Mouse (Mus musculus) embryo, embryonic 9.5 days (tissue): ENCODE results near the gene Zfp366.

ENCODE experiments used
- DNase-seq: peaks from one replicate; pipeline ENCODE4 v3.0.0-alpha.2; 2017; ENCODE audit errors: extremely low spot score

Zfp366 gene

DNA sequence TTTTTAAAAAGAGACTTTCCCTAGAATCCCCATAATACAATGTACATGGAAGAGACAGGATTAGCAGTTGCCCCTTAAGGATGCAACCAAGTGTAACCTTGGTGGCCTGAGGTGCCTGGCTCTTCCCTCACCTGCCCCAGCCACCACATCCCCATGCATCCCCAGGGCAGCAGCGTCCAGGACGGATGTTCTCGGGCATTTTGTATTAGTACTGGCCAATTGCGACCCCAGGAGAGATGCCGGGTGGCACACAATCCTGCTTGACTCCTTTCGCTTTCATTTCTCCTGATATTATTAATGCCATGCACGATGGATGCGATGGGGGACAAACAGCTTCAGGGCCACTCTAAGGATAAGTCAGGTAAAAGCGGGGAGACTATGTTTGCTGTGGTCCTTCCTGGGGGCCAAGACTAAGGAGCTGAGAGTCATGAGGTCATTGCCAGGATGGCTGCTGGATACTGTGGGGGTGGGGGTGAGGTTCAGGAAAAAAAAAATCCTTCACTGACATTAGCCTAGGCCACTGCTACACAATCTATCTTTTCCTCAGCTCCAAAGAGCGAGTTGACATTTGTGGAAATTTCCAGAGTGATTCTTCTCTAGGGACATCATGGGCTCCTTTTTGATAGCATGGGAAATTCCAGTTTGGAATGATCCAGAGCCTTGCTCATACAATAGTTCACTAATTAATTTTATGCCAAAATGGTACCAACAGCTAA, 1.7 kb downstream of the Zfp366 start:
- no peak for DNase-seq

DNA sequence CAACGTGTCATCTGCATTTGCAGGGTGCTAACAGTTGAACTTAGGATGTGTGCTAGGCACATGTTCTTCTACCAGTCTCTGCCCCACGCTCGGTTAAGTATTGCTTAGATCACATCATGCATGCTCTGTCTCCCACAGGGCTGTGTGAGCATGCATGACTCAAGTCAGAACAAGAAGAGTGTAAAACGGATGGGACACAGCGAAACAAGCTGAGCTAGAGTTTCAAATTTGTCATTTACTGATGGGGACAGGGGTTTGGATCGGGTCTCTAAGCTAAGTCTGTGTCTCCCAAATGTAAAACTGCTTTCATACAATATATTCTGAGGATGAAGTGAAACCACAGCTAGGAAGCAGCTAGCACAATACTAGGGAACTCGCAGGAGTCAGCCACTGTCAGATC, 2.2 kb downstream of the Zfp366 start:
- no peak for DNase-seq

DNA sequence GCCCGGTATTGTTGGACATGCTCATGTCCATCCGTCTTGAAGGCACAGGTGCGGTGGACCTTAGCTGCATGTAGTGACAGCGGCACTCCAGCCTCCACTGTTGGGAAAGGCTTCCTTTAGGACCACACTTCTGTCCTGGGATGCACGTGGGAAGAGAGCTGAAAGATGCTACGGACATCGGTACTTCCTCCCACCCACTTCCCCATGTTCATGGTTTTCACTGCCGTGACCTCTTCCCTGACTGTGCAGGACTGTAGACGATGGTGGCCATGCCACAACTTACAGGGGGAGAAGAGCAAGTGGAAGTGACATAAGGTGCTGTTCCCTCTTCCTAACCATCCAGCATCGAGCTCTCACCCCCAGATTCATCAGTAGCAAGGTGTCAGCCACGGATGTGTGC, 2.8 kb downstream of the Zfp366 start:
- DNase-seq: no peak

DNA sequence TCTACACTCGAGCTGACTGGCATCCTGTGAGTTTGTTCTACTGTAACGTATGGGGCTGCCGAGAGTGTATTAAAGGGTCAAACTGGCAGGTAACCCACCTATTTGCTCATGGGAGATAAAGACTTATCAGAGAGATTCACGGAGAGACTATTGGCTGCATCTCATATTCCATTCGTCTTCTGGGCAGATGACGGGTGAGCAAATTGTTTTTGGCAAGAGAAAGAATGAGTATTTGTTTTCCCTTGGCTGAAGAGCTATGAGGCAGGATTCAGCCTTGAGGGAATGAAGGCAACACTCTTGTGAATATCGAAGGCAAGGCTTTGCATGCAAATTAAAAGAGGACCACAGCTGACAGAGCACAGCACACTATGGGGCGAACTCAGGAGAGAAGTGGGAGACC, 4.0 kb downstream of the Zfp366 start:
- no peak for DNase-seq

DNA sequence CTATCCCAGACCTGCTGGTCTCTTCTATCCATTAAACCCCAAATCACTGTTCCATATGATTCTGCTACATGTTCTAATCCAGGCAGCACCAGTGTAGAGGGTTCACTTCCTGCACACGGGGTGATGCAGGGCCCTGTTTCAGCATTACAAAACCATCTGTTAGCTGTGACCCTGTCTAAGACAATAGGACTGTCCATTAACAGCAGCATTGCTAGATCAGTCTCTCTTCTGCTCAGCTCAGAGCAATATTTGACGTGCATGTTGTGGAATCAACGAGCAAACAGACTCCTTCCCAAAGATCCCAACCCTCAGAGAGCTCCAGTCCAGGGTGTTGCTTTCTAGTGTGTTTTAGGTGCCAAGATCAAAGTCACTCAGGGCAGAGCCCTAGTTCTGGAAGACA, 5.0 kb downstream of the Zfp366 start:
- DNase-seq: no peak

- DNase-seq: no peak
Observed at GRCm38 (mm10) chr13:99190466-99190865, 5.8 kb downstream of the Zfp366 start.

- DNase-seq: no peak
Observed at GRCm38 (mm10) chr13:99191063-99191462, 6.4 kb downstream of the Zfp366 start.

- no peak for DNase-seq
Observed at GRCm38 (mm10) chr13:99196314-99196713, 11.7 kb downstream of the Zfp366 start.

GRCm38 (mm10) chr13:99196865-99197264, 12.2 kb downstream of the Zfp366 start:
- DNase-seq: no peak

DNA sequence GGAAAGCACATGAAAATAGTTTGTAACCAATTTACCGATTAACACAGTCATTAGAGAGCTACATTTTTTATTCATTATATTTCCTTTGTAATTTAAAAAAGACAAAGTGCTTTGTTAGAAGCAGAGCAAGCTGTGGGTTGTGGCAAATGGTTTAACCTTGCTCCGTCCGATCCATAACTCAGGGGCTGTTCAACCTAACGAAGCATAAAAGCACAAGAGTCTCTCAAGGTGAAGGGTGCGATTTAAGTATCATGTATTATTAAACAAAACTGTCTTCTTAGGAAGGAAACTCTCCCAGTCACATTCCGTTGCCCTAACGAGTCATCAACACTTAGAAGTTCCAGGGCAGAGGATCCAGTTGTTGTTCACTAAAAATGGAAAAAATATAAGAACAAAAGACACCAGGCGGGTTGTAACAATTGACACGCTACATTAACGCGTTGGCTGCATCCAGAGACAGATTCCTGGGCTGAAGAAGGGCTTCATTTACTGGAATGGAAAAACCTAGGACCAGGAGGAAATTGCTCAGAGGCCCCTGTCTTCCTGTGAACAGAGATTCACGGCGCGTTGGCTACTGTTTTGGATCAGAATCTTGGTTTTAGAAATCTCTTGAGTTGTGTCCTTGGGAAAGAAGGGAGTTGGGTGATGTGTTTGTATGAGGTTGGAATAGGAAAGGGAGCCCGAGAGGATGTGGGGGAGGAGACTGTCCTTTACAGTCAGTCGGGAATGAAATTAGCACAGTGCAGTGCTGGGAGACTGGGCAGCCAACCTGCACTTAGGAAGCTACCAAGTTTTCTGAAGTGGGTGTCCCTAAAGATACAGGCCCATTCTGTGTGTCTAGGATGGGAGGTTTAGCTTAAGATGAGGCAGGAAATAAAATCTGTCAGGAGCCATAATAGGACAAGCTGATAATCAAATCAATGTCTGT, 17.3 kb downstream of the Zfp366 start:
- no peak for DNase-seq

- DNase-seq: no peak
Observed at GRCm38 (mm10) chr13:99207214-99207613, 22.6 kb downstream of the Zfp366 start.

GRCm38 (mm10) chr13:99209859-99210258, 25.2 kb downstream of the Zfp366 start:
- no peak for DNase-seq

- no peak for DNase-seq
Observed at GRCm38 (mm10) chr13:99210837-99211236, 26.2 kb downstream of the Zfp366 start.

DNA sequence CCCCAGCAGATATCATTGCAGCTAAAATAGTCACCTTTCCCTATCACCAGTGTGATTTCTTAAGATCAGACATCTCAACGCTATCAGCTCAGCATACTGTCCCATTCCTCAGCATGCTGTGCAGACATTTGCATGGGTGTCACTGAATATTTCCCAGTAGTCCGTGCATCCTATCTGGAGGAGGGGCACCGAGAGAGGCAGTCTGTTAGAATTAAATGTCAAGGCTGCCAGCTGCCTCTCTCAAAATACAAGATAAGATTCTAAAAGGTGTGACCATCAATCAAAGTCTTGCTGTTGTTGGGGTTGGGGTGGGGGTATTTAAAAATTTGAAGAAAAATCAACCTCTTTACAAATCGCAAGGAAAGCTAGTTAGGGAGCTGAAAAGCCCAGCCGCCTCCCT, 28.4 kb downstream of the Zfp366 start:
- no peak for DNase-seq

DNA sequence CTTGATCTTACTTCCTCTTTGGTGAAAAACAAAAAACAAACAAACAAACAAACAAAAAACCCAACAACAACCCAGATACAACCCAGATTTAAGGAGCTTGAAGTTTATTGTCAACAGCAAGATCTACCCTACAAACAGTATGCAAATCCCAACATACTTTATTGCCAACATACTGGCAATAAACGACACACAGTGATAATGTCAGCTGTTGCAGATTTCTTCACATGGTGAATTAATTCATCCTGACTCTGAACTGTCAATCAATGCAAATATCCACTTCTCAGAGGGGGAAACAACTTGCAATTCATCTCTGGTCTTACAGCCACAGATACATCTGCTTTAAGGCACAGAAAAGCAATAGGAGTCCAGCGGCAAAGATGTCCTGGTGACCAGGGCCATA, 31.4 kb downstream of the Zfp366 start:
- DNase-seq: no peak

GRCm38 (mm10) chr13:99217984-99218383, 33.4 kb downstream of the Zfp366 start:
- no peak for DNase-seq

DNA sequence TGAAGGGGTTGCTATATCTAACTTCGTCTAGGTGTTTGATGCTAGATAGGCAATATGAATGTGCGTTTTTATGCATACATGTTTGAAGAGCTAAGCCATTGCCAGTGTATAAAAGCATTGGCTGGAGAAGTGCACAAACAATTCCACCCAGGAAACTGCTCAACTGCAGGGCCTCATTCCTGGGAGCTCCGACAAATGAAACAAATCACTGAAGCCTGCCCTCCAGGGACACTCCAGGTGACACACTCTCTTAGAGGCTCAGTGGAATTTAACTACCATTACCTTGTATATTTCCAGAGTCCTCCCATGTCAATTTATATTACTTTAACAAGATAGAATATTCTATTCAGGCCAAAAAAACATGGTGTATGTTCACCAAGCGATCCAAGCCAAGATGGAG, 35.0 kb downstream of the Zfp366 start:
- DNase-seq: no peak

DNA sequence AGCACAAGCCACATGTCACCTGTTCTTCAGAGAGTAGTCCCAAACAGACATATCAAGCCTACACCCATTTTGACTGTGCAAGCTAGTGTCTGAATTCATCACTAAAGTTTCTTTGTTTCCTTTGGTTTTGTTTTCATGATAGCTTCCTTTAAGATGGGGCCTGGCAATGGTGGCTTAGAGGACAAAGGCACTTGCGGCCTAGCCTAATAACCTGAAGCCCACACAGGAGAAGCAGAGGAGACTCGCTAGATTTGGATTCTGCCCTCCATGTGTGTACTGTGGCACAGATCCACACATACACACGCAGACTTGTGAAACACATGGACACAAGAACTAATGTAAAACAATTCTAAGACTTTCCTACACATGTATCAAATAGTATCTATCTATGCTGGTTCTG, 37.4 kb downstream of the Zfp366 start:
- no peak for DNase-seq

GRCm38 (mm10) chr13:99222476-99222875, 37.9 kb downstream of the Zfp366 start:
- DNase-seq: no peak

GRCm38 (mm10) chr13:99223321-99223884, 38.8 kb downstream of the Zfp366 start:
- no peak for DNase-seq

- DNase-seq: no peak
Observed at GRCm38 (mm10) chr13:99223917-99224316, 39.3 kb downstream of the Zfp366 start.

DNA sequence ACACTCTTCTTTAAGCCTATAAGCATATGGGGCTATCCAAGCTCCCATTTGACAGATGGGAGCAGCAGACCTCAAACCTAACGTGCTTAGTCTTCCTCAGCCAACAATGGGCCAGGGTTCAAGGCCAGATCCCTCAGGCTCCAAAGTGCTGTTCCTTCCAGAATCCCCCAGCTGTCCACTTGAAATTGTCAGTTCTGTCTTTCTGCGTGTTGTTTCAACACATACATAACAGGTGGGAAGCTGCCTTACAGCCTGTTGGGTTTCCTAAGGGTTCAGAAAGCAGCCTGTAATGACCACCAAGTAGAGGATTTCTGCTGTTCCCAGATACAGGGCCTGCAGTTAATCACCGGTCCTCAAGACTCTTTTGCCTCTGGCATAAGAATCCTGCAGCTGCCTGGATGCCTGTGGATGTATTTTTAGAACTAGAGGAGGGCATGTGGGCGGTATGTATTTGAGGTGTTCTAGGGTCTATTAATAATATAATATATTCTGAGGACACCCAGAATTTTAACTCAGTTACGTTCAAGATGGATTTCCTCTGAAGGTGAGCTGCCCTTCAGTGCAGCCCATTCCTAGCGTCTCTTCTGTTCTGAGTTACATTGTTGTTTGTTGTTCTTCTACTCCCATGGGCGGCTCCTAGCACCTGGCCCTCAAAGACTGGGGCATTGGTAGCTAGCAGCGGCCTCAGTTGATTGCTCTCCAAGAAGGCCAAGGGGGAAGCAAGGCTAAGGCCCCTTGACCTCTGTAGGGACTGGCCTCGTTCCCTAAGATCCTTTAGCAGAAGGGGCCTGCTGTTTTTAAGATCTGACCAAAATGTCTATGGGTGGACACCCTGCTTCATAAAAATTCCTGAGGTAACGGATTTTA, 41.0 kb downstream of the Zfp366 start:
- DNase-seq: no peak
